Mouse (Mus musculus) thymus, adult 2 months (tissue): ENCODE data around the gene Macrod2. TPM values are rescaled to one million over a fixed set of nuclear protein-coding genes. Genes with fewer than 3 reads are reported as not detected.

Experiments
- DNase-seq: peaks from one replicate; pipeline ENCODE4 v3.0.0; 2021
- H3K27ac ChIP-seq: fragments of 200-500 bp; 2 replicates; pipeline ENCODE4 v1.5.1; 2012; ENCODE audit warnings: low read length, control low read depth; ENCODE audit not compliant: control insufficient read depth, insufficient read depth
- H3K27me3 ChIP-seq: fragments of 200-500 bp; 2 replicates; pipeline ENCODE4 v1.6.1; 2012; ENCODE audit warnings: mild to moderate bottlenecking, low read length, moderate library complexity, mixed read lengths; ENCODE audit not compliant: control insufficient read depth, insufficient read depth
- H3K36me3 ChIP-seq: fragments of 200-500 bp; 2 replicates; pipeline ENCODE4 v1.6.1; 2012; ENCODE audit warnings: mild to moderate bottlenecking, low read length, moderate library complexity; ENCODE audit not compliant: control insufficient read depth, insufficient read depth
- H3K4me1 ChIP-seq: fragments of 200-500 bp; replicated peaks from 2 replicates; pipeline ENCODE4 v1.6.1; 2012; ENCODE audit warnings: low read length; ENCODE audit not compliant: control insufficient read depth, insufficient read depth
- H3K4me3 ChIP-seq: fragments of 200-500 bp; 2 replicates; pipeline ENCODE4 v1.5.1; 2012; ENCODE audit warnings: mild to moderate bottlenecking, low read length, control low read depth, moderate library complexity; ENCODE audit not compliant: control insufficient read depth, insufficient read depth
- CTCF ChIP-seq: fragments of 200-500 bp; IDR thresholded peaks from 2 replicates; pipeline ENCODE4 v1.5.1; 2012; ENCODE audit warnings: mild to moderate bottlenecking, control low read depth, low read length, moderate library complexity, borderline replicate concordance; ENCODE audit not compliant: control insufficient read depth, poor library complexity, insufficient read depth; ENCODE audit errors: extremely low read depth
- POLR2A ChIP-seq: fragments of 200-500 bp; IDR thresholded peaks from 2 replicates; pipeline ENCODE4 v1.6.1; 2012; ENCODE audit warnings: mild to moderate bottlenecking, low read length, control low read depth, moderate library complexity; ENCODE audit not compliant: control insufficient read depth, poor library complexity, insufficient read depth; ENCODE audit errors: extremely low read depth
- WGBS: fragments of 180-500 bp; shearing (Covaris S2); methylation state at CpG from one replicate; pipeline ENCODE4 v1.1.7; 2018; 5-methylcytosine and 5-hydroxymethylcytosine counted together
- polyA plus RNA-seq: library from polyadenylated mRNA; depleted of rRNA; stranded (reverse); fragments of >200 nt; gene quantifications from 2 replicates; pipeline ENCODE4 v1.2.3, GENCODE M21; 2012

Gene Macrod2
- polyA plus RNA-seq, 1 experiment: 2.3 TPM

GRCm38 (mm10) chr2:142373978-142374377 lies 1978.9 kb downstream of the Macrod2 start:
- TF ChIP-seq CTCF (no peak), POLR2A (no peak)
- H3K36me3 ChIP-seq: no peaks in the 10 kb centered on the region
- DNase-seq: no peak
- H3K4me1 ChIP-seq: no peaks in the 10 kb centered on the region
- H3K27me3 ChIP-seq: no peaks in the 10 kb centered on the region
- 20% methylated on average over 3 of the region's 3 CpGs for WGBS
- no peak overlapping the region for H3K4me3 ChIP-seq
- H3K27ac ChIP-seq: no peak overlapping the region

DNA sequence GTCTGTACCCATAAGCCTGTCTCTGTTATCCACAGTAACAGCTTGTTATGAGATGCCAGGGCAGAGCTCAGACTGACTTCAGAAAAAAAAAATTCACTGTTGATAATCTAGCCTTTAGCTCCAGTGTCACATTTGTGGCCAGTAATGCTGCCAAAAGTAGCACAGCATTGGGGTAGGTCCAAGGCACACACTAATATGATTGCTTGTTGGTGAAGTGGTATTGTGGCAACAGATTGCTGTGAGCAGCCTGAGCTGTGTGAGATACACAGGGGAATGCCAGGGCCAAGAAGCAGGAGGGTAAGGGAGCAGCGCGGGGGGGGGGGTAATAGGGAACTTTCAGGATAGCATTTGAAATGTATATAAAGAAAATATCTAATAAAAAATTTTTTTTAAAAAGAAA lies 1985.5 kb downstream of the Macrod2 start:
- WGBS: 79% methylated on average over 2 of the region's 2 CpGs
- no peak for DNase-seq
- H3K27me3 ChIP-seq: no peaks in the 10 kb centered on the region
- H3K36me3 ChIP-seq: no peaks in the 10 kb centered on the region
- no peak overlapping the region for H3K4me3 ChIP-seq
- TF ChIP-seq CTCF (no peak), POLR2A (no peak)
- no peaks in the 10 kb centered on the region for H3K4me1 ChIP-seq
- no peak overlapping the region for H3K27ac ChIP-seq

DNA sequence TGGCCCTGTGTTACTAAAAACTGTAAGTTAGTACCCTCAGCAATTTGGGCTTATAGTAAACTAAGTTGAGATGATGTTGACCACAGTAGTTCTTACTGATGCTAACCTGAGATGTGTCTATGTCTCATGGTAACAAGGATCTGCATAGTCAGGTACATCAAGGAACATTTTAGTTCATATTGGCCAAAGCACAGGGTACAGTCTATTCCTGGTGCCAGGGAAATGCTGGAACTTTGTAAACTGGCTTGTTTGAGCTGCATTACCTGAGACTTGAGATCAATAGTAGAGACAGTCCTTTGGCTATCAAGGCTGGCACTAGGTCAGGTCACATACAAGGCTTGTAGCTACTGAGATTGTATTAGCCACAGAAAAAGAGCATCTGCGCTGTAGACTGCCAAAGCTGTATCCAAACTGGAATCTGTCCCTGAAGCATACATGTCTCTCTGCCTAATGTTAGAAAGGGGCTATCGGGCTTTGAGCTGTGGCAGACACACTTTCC lies 1986.0 kb downstream of the Macrod2 start:
- no peaks in the 10 kb centered on the region for H3K4me1 ChIP-seq
- 92% methylated on average over 2 of the region's 2 CpGs for WGBS
- TF ChIP-seq CTCF (no peak), POLR2A (no peak)

GRCm38 (mm10) chr2:142393546-142393945 lies 1998.4 kb downstream of the Macrod2 start:
- Histone ChIP-seq H3K4me3 (no peak overlapping the region), H3K36me3 (no peaks in the 10 kb centered on the region), H3K27me3 (no peaks in the 10 kb centered on the region), H3K27ac (no peak overlapping the region), H3K4me1 (no peaks in the 10 kb centered on the region)
- DNase-seq: no peak
- TF ChIP-seq POLR2A (no peak), CTCF (no peak)

More for the DNA sequence above, 1986.0 kb downstream of the Macrod2 start:
- Histone ChIP-seq H3K4me3 (no peak overlapping the region), H3K27me3 (no peaks in the 10 kb centered on the region), H3K27ac (no peak overlapping the region), H3K36me3 (no peaks in the 10 kb centered on the region)
- DNase-seq: no peak

DNA sequence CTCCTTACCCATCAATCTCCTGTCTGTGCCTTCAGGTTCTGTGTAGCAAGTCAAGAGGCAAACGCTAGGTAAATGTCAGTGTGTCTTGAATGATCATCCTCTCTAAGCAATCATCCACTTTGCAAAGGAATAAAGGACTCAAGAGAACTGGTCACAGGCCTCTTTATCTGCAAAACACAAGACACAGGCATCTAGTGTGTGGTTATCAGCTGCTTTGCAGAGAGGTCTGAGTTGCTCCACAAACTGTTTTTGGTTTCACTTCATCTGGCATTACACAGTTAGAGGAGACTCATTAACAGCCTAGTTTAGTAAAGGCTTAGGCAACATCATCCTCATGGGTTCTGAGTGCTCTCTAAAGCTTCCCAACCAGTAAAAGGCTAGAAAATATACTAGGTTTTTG lies 2004.4 kb downstream of the Macrod2 start:
- H3K4me1 ChIP-seq: no peaks in the 10 kb centered on the region
- H3K27me3 ChIP-seq: no peaks in the 10 kb centered on the region
- no peaks in the 10 kb centered on the region for H3K36me3 ChIP-seq
- TF ChIP-seq CTCF: no peak
- no peak for TF ChIP-seq POLR2A
- H3K27ac ChIP-seq: no peak overlapping the region
- WGBS: 71% methylated on average over 1 of the region's 1 CpGs
- H3K4me3 ChIP-seq: no peak overlapping the region
- no peak for DNase-seq

GRCm38 (mm10) chr2:142400781-142401180 lies 2005.7 kb downstream of the Macrod2 start:
- no peaks in the 10 kb centered on the region for H3K27me3 ChIP-seq
- H3K27ac ChIP-seq: no peak overlapping the region
- H3K4me1 ChIP-seq: no peaks in the 10 kb centered on the region
- no peak for DNase-seq
- no peak overlapping the region for H3K4me3 ChIP-seq
- 87% methylated on average over 4 of the region's 4 CpGs for WGBS
- TF ChIP-seq CTCF (no peak), POLR2A (no peak)
- no peaks in the 10 kb centered on the region for H3K36me3 ChIP-seq

GRCm38 (mm10) chr2:142401359-142401758 lies 2006.2 kb downstream of the Macrod2 start:
- TF ChIP-seq POLR2A (no peak), CTCF (no peak)

More at GRCm38 (mm10) chr2:142401359-142401758, 2006.2 kb downstream of the Macrod2 start:
- H3K4me1 ChIP-seq: no peaks in the 10 kb centered on the region
- WGBS: 93% methylated on average over 3 of the region's 3 CpGs
- no peaks in the 10 kb centered on the region for H3K27me3 ChIP-seq
- H3K27ac ChIP-seq: no peak overlapping the region
- H3K4me3 ChIP-seq: no peak overlapping the region
- no peak for DNase-seq
- no peaks in the 10 kb centered on the region for H3K36me3 ChIP-seq
